Mouse (Mus musculus) myocyte (in vitro differentiated cells): ENCODE data around the gene Gria2.

Experiments
- CEBPB ChIP-seq: IDR thresholded peaks from 2 replicates; pipeline ENCODE4 v1.6.1; 2011; ENCODE audit warnings: mild to moderate bottlenecking, moderate library complexity; ENCODE audit not compliant: poor library complexity, insufficient read depth, severe bottlenecking
- E2F4 ChIP-seq: IDR thresholded peaks from one replicate; pipeline ENCODE4 v1.6.1; 2011; ENCODE audit warnings: mild to moderate bottlenecking, control low read depth, moderate library complexity; ENCODE audit not compliant: insufficient read depth
- MAX ChIP-seq: IDR thresholded peaks from one replicate; pipeline ENCODE4 v1.6.1; 2011; ENCODE audit warnings: low read depth, mild to moderate bottlenecking, control low read depth
- MYOD1 ChIP-seq, 3 experiments: IDR thresholded peaks; one replicate each; pipeline ENCODE4 v1.6.1; 2011; ENCODE audit warnings: control low read depth in 2 of 3, low read depth in 2 of 3, mild to moderate bottlenecking in 2 of 3, moderate library complexity in 1 of 3; ENCODE audit not compliant: insufficient read length in 2 of 3, control insufficient read depth in 1 of 3
- MYOG ChIP-seq, 3 experiments: IDR thresholded peaks; one replicate each; pipeline ENCODE4 v1.6.1; 2011; ENCODE audit warnings: control low read depth in 2 of 3, low read depth in 2 of 3, mild to moderate bottlenecking in 2 of 3; ENCODE audit not compliant: insufficient read length in 2 of 3, control insufficient read depth in 1 of 3, insufficient read depth in 1 of 3
- POLR2A ChIP-seq: IDR thresholded peaks from one replicate; pipeline ENCODE4 v1.6.1; 2011; ENCODE audit warnings: low read depth, mild to moderate bottlenecking, control low read depth, moderate library complexity; ENCODE audit not compliant: insufficient read length
- POLR2AphosphoS2 ChIP-seq: IDR thresholded peaks from one replicate; pipeline ENCODE4 v1.6.1; 2011; ENCODE audit warnings: low read depth, control low read depth; ENCODE audit not compliant: insufficient read length
- TCF12 ChIP-seq: IDR thresholded peaks from one replicate; pipeline ENCODE4 v1.6.1; 2011; ENCODE audit warnings: mild to moderate bottlenecking, control low read depth; ENCODE audit not compliant: poor library complexity, insufficient read depth, severe bottlenecking
- USF1 ChIP-seq: IDR thresholded peaks from one replicate; pipeline ENCODE4 v1.6.1; 2011; ENCODE audit warnings: low read depth, mild to moderate bottlenecking, control low read depth, moderate library complexity

- TF ChIP-seq USF1 (no peak), POLR2A (no peak), TCF12 (no peak), MYOD1 (IDR thresholded peaks at IDR 0.05; ENCODE audit: control insufficient read depth in 1 of 3, insufficient read length in 2 of 3, low read depth in 2 of 3) (no peak), CEBPB (no peak), MAX (no peak), MYOG (IDR thresholded peaks at IDR 0.05; ENCODE audit: control insufficient read depth in 1 of 3, insufficient read depth in 1 of 3, insufficient read length in 2 of 3, low read depth in 2 of 3) (no peak), E2F4 (no peak), POLR2AphosphoS2 (no peak)
Observed at GRCm38 (mm10) chr3:80845634-80846033, 43.0 kb upstream of the Gria2 start.
